ENCODE assay signal across 31 mouse cellular contexts in the genomic region with DNA sequence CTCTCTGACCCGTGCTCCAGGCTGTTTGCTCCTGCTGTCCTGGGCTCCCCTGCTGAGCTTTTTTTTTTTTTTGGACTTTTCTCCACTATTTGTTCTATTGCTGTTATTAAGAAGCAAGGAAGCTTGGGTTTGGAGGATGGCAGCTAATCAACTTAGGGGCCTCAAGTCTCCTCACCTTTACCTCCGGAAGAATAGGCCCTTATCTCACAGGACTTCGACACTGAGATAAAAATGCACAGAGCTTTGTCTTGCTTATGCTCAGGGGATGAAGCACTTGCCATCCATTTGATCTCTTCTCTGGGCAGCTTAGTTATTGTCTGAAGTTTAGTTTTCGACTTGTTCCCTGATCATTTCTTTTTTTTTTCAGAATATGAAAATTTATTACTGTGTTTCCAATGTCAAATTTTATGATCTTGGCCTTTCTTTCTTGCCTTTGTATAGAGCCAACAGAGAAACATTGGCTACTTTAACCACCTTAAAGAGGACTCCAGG. TPM values are rescaled to one million over a fixed set of nuclear protein-coding genes. Genes with fewer than 3 reads are reported as not detected.
DNase-seq lines count a peak whose midpoint lies in the region; ATAC-seq lines count a peak whose summit lies in the region.
"Had no signal": no experiment of that assay in that cellular context is flagged by ENCODE, and none has a peak within 500 bp of the region (broad histone marks: within the 10 kb centered on the region; RNA-seq: fewer than 3 reads in every experiment).

A gene (plus strand): TSS at position 442 of the 492 bp plus-strand sequence.

- peaks cover 12% of the 10 kb centered on the region for H3K4me1 ChIP-seq in heart, embryonic 13.5 days
- peaks cover 14% of the 10 kb centered on the region for H3K4me1 ChIP-seq in liver, embryonic 11.5 days (replicated peaks; ENCODE audit: control insufficient read depth, insufficient read depth, low read length)
- peaks cover 44% of the 10 kb centered on the region for H3K4me1 ChIP-seq in liver, embryonic 12.5 days
- H3K4me1 ChIP-seq: embryonic facial prominence, embryonic 15.5 days; forebrain, embryonic 10.5 days; hindbrain, embryonic 10.5 days; kidney, embryonic 15.5 days; limb, embryonic 13.5 days; neural tube, embryonic 12.5 days had no signal

- H3K79me2 ChIP-seq in macrophage (ENCODE audit: inconsistent target), result no peaks in the 10 kb centered on the region

- no peak within 1 kb of the TSS for H3K9ac ChIP-seq in heart, embryonic 13.5 days
- no peak within 1 kb of the TSS; the same call in 1 of the 2 replicates for H3K9ac ChIP-seq in liver, embryonic 11.5 days (ENCODE audit: low read depth, low read length)
- H3K9ac ChIP-seq in liver, embryonic 12.5 days, result peak within 1 kb of the TSS; percentile 56
- H3K9ac ChIP-seq: embryonic facial prominence, embryonic 15.5 days; forebrain, postnatal 0 days; kidney, embryonic 15.5 days; limb, embryonic 13.5 days; lung, embryonic 14.5 days; neural tube, embryonic 12.5 days had no signal

- no peaks in the 10 kb centered on the region for H3K36me3 ChIP-seq in heart, embryonic 13.5 days
- H3K36me3 ChIP-seq in liver, embryonic 11.5 days (ENCODE audit: control insufficient read depth, insufficient read depth, low read length), result no peaks in the 10 kb centered on the region
- no peaks in the 10 kb centered on the region for H3K36me3 ChIP-seq in liver, embryonic 12.5 days
- H3K36me3 ChIP-seq in macrophage (ENCODE audit: inconsistent target), result no peaks in the 10 kb centered on the region
- H3K36me3 ChIP-seq: embryonic facial prominence, embryonic 15.5 days; forebrain, embryonic 10.5 days; hindbrain, embryonic 10.5 days; kidney, embryonic 15.5 days; limb, embryonic 13.5 days; neural tube, embryonic 12.5 days had no signal

- 37% methylated on average over 4 of the region's 4 CpGs for WGBS in heart, embryonic 13.5 days
- 51% methylated on average over 4 of the region's 4 CpGs for WGBS in liver, embryonic 11.5 days
- 27% methylated on average over 4 of the region's 4 CpGs for WGBS in liver, embryonic 12.5 days (ENCODE audit: insufficient replicate concordance)
- WGBS in macrophage (ENCODE audit: missing documents), result 93% methylated on average over 4 of the region's 4 CpGs

- H3K27me3 ChIP-seq in heart, embryonic 13.5 days (replicated peaks), result no peaks in the 10 kb centered on the region; the same call in 1 of the 2 replicates
- no peaks in the 10 kb centered on the region for H3K27me3 ChIP-seq in liver, embryonic 11.5 days (replicated peaks; ENCODE audit: control insufficient read depth, insufficient read depth, low read length)
- H3K27me3 ChIP-seq in liver, embryonic 12.5 days (replicated peaks), result no peaks in the 10 kb centered on the region
- H3K27me3 ChIP-seq: embryonic facial prominence, embryonic 15.5 days; kidney, embryonic 15.5 days; limb, embryonic 13.5 days; neural tube, embryonic 12.5 days had no signal

- DNase-seq in heart, adult 11 months, result no peak
- no peak for DNase-seq in liver, embryonic 11.5 days (ENCODE audit: low spot score)
- DNase-seq in liver, result no peak
- DNase-seq in spleen, postnatal 14 days (ENCODE audit: low spot score in 2 of 2), result no peak
- DNase-seq in testis, postnatal 14 days (ENCODE audit: low spot score), result no peak
- DNase-seq: adrenal gland, adult 8-10 months; cerebellum, adult 8-10 months; cerebellum, postnatal 36 days; forebrain, postnatal 0 days; gastrocnemius, postnatal 36 days; kidney, adult 11 months; lung, embryonic 14.5 days; lung, postnatal 36 days; midbrain, embryonic 14.5 days; right cerebral cortex, postnatal 14 days; thymus, postnatal 14 days had no signal

- no peak for ATAC-seq in heart, embryonic 13.5 days (ENCODE audit: extremely low read depth, insufficient number of reproducible peaks, low FRiP score, low TSS enrichment)
- ATAC-seq in liver, embryonic 11.5 days (replicated peaks; ENCODE audit: low FRiP score), result no peak
- no peak for ATAC-seq in liver, embryonic 12.5 days
- ATAC-seq: activated CD4-positive, CD25-positive, alpha-beta regulatory T cell, adult 4 months; hindbrain, postnatal 0 days had no signal

- no peaks in the 10 kb centered on the region for H3K9me3 ChIP-seq in heart, embryonic 13.5 days
- no peaks in the 10 kb centered on the region for H3K9me3 ChIP-seq in liver, embryonic 11.5 days (ENCODE audit: control insufficient read depth, low read length)
- no peaks in the 10 kb centered on the region for H3K9me3 ChIP-seq in liver, embryonic 12.5 days (replicated peaks)
- H3K9me3 ChIP-seq: embryonic facial prominence, embryonic 15.5 days; forebrain, embryonic 10.5 days; hindbrain, embryonic 10.5 days; kidney, embryonic 15.5 days; limb, embryonic 13.5 days; neural tube, embryonic 12.5 days had no signal

- peak within 1 kb of the TSS; percentile 4; the same call in 1 of the 2 replicates for H3K4me2 ChIP-seq in heart, embryonic 13.5 days
- peak within 1 kb of the TSS; percentile 43 for H3K4me2 ChIP-seq in liver, embryonic 11.5 days
- H3K4me2 ChIP-seq in liver, embryonic 12.5 days, result peak within 1 kb of the TSS; percentile 52
- H3K4me2 ChIP-seq: embryonic facial prominence, embryonic 15.5 days; kidney, embryonic 15.5 days; limb, embryonic 13.5 days; lung, embryonic 14.5 days; neural tube, embryonic 12.5 days had no signal

- H3K27ac ChIP-seq in heart, embryonic 13.5 days (replicated peaks), result peak within 1 kb of the TSS; percentile 56
- H3K27ac ChIP-seq in liver, embryonic 11.5 days (ENCODE audit: low read depth, low read length), result peak within 1 kb of the TSS; percentile 89
- H3K27ac ChIP-seq in liver, embryonic 12.5 days, result peak within 1 kb of the TSS; percentile 92
- peak within 1 kb of the TSS; percentile 69 for H3K27ac ChIP-seq in macrophage
- H3K27ac ChIP-seq: embryonic facial prominence, embryonic 15.5 days; forebrain, embryonic 10.5 days; hindbrain, embryonic 10.5 days; hindbrain, postnatal 0 days; kidney, embryonic 15.5 days; limb, embryonic 13.5 days; neural tube, embryonic 12.5 days had no signal

- no peak within 1 kb of the TSS for H3K4me3 ChIP-seq in heart, embryonic 13.5 days
- no peak within 1 kb of the TSS for H3K4me3 ChIP-seq in liver, embryonic 11.5 days (ENCODE audit: low read depth, low read length)
- no peak within 1 kb of the TSS for H3K4me3 ChIP-seq in liver, embryonic 12.5 days
- H3K4me3 ChIP-seq in macrophage (ENCODE audit: inconsistent target), result no peak within 1 kb of the TSS
- H3K4me3 ChIP-seq: embryonic facial prominence, embryonic 15.5 days; forebrain, embryonic 10.5 days; hindbrain, embryonic 10.5 days; kidney, embryonic 15.5 days; limb, embryonic 13.5 days; neural tube, embryonic 12.5 days had no signal

RNA-seq across cellular contexts. Expression of the gene that starts here (rescaled TPM):
- polyA plus RNA-seq in heart, embryonic 13.5 days (2015; fragmentation: Nextera tagmentation; extraction: Ambion mirVana), result 0.70 and 0.79 TPM in 2 replicates
- 2.1 and 2.2 TPM in 2 replicates for polyA plus RNA-seq in liver, embryonic 11.5 days (2014; fragmentation: Nextera tagmentation; extraction: Ambion mirVana)
- 1.0 TPM in 1 of 2 replicates, not detected in the other for polyA plus RNA-seq in liver, embryonic 12.5 days (2016; fragmentation: Nextera tagmentation; extraction: Ambion mirVana)
- total RNA-seq in macrophage (2018; cell fraction: chromatin; rRNA removed), result 1 to 10 TPM in 1 of 26 experiments, not detected in 25; 2.3 TPM
- under 1 TPM in 5 of 26 experiments, not detected in 21; 0.38 to 0.80 (median 0.74) TPM for total RNA-seq in macrophage (2018; cell fraction: cytosol; rRNA removed)
- total RNA-seq in macrophage (2018; cell fraction: nucleus; rRNA removed), result not detected
- 1.2 to 1.3 TPM in 2 of 3 replicates, not detected in the other for polyA plus RNA-seq in macrophage (2018)
- total RNA-seq: forebrain, postnatal 0 days; gastrocnemius, postnatal 36 days; hindbrain, postnatal 0 days; left cerebral cortex, adult 18-20 months; left cerebral cortex, postnatal 25 days had no signal
- polyA plus RNA-seq: C2C12; large intestine, adult 2 months had no signal
